Mouse (Mus musculus): ENCODE results near the gene Unc45a. TPM values are rescaled to one million over a fixed set of nuclear protein-coding genes. Genes with fewer than 3 reads are reported as not detected.

Unc45a gene
- total and polyA plus RNA-seq, 3 experiments = 7.9 to 21.8 (median 16.8) TPM

GRCm38 (mm10) chr7:80298754-80299153 lies 42.1 kb downstream of the Unc45a start:
- H3K27ac ChIP-seq (ENCODE audit: insufficient read depth, low read depth) = no peak overlapping the region
- DNase-seq (ENCODE audit: extremely low read depth) = peak; percentile 23
- dilution Hi-C loops (cut with MboI; ENCODE audit: extremely low pct_ligation_motif_present, extremely low pct_unique_long_range_greater_than_20kb, low sequenced_read_pairs) (no loop called here), in situ Hi-C loops (cut with MboI; ENCODE audit: low pct_ligation_motif_present, low pct_unique_long_range_greater_than_20kb, low sequenced_read_pairs) (no loop called here)
- H3K79me2 ChIP-seq (replicated peaks; ENCODE audit: control insufficient read depth, extremely low read depth, insufficient read depth, poor library complexity, severe bottlenecking) = peaks cover 82% of the 10 kb centered on the region
- 0 out of 2 replicates have a peak overlapping the region, but pooled peaks have one; percentile 25 for H3K9ac ChIP-seq (ENCODE audit: insufficient read depth, low read depth)
- H3K4me2 ChIP-seq (ENCODE audit: insufficient read depth, low read depth, poor library complexity, severe bottlenecking) = peak overlapping the region; percentile 73
- H3K36me3 ChIP-seq (replicated peaks in 1 of 2; ENCODE audit: control insufficient read depth in 1 of 2, insufficient read depth in 1 of 2, low read length in 1 of 2) = peaks cover 29 to 60% of the 10 kb centered on the region in 2 experiments
- TF ChIP-seq BHLHE40 (IDR thresholded peaks at IDR 0.05; ENCODE audit: low read depth, low read length) (peak; percentile 16; the same call in 1 of the 2 replicates), JUND (conservative IDR thresholded peaks at IDR 0.05; ENCODE audit: low read depth, low read length) (0 out of 2 replicates have a peak, but pooled peaks have one; percentile 17), CHD2 (IDR thresholded peaks at IDR 0.05; ENCODE audit: low read length) (no peak), MAX (IDR thresholded peaks at IDR 0.05; ENCODE audit: low read length) (no peak), MEF2A (IDR thresholded peaks at IDR 0.05; ENCODE audit: borderline replicate concordance, low read depth, low read length) (peak; percentile 55; the same call in 1 of the 2 replicates), JUN (IDR thresholded peaks at IDR 0.05; ENCODE audit: insufficient read depth, low read depth, low read length) (peak; percentile 19)
- peaks cover 14 to 46% of the 10 kb centered on the region in 2 experiments for H3K4me1 ChIP-seq (ENCODE audit: control insufficient read depth in 1 of 2, insufficient read depth in 2 of 2)
- no peaks in the 10 kb centered on the region for H3K9me3 ChIP-seq (replicated peaks; ENCODE audit: low read length)
- no peaks in the 10 kb centered on the region for H3K27me3 ChIP-seq (replicated peaks)
- no peak overlapping the region for H3K4me3 ChIP-seq (replicated peaks in 1 of 3; ENCODE audit: low read depth in 2 of 3, low read length in 2 of 3, poor library complexity in 1 of 3)

GRCm38 (mm10) chr7:80297041-80297440 lies 43.8 kb downstream of the Unc45a start:
- TF ChIP-seq MYC (IDR thresholded peaks at IDR 0.05; ENCODE audit: low read depth, low read length) (no peak), MAX (IDR thresholded peaks at IDR 0.05; ENCODE audit: low read length) (no peak), KAT2A (IDR thresholded peaks at IDR 0.05; ENCODE audit: insufficient replicate concordance, low read length) (no peak), CHD1 (IDR thresholded peaks at IDR 0.05; ENCODE audit: low read depth, low read length) (no peak), UBTF (IDR thresholded peaks at IDR 0.05; ENCODE audit: low read depth, low read length) (no peak), ZMIZ1 (IDR thresholded peaks at IDR 0.05; ENCODE audit: low read depth, low read length) (no peak), TBP (conservative IDR thresholded peaks at IDR 0.05; ENCODE audit: low read depth, low read length) (no peak)
- Histone ChIP-seq H3K36me3 (replicated peaks in 1 of 2; ENCODE audit: control insufficient read depth in 1 of 2, insufficient read depth in 1 of 2, low read length in 1 of 2) (peaks cover 17 to 50% of the 10 kb centered on the region in 2 experiments), H3K4me1 (ENCODE audit: control insufficient read depth in 1 of 2, insufficient read depth in 2 of 2) (peaks cover 14 to 47% of the 10 kb centered on the region in 2 experiments)

GRCm38 (mm10) chr7:80296462-80296861 lies 44.3 kb downstream of the Unc45a start:
- peak overlapping the region; percentile 84 for H3K4me2 ChIP-seq (ENCODE audit: insufficient read depth, low read depth, poor library complexity, severe bottlenecking)
- TF ChIP-seq RAD21 (IDR thresholded peaks at IDR 0.05; ENCODE audit: low read depth, low read length) = no peak
- TF ChIP-seq UBTF (IDR thresholded peaks at IDR 0.05; ENCODE audit: low read depth, low read length) = no peak
- TF ChIP-seq RCOR1 (conservative IDR thresholded peaks at IDR 0.05; ENCODE audit: low read depth, low read length) = no peak
- no peak for TF ChIP-seq NRF1 (IDR thresholded peaks at IDR 0.05; ENCODE audit: low read depth, low read length)
- TF ChIP-seq ZNF384 (IDR thresholded peaks at IDR 0.05; ENCODE audit: low read depth, low read length) = no peak
- no peak for TF ChIP-seq TBP (conservative IDR thresholded peaks at IDR 0.05; ENCODE audit: low read depth, low read length)
- H3K27me3 ChIP-seq (replicated peaks) = no peaks in the 10 kb centered on the region
- peaks cover 14 to 47% of the 10 kb centered on the region in 2 experiments for H3K4me1 ChIP-seq (ENCODE audit: control insufficient read depth in 1 of 2, insufficient read depth in 2 of 2)
- in situ Hi-C loops (cut with MboI; ENCODE audit: low pct_ligation_motif_present, low pct_unique_long_range_greater_than_20kb, low sequenced_read_pairs) (no loop called here), dilution Hi-C loops (cut with MboI; ENCODE audit: extremely low pct_ligation_motif_present, extremely low pct_unique_long_range_greater_than_20kb, low sequenced_read_pairs) (no loop called here)
- H3K9me3 ChIP-seq (replicated peaks; ENCODE audit: low read length) = no peaks in the 10 kb centered on the region
- H3K79me2 ChIP-seq (replicated peaks; ENCODE audit: control insufficient read depth, extremely low read depth, insufficient read depth, poor library complexity, severe bottlenecking) = peaks cover 68% of the 10 kb centered on the region
- no peak overlapping the region for H3K4me3 ChIP-seq (replicated peaks in 1 of 3; ENCODE audit: low read depth in 2 of 3, low read length in 2 of 3, poor library complexity in 1 of 3)
- no peak for DNase-seq (ENCODE audit: extremely low read depth)
- 0 out of 2 replicates have a peak overlapping the region, but pooled peaks have one; percentile 51 for H3K9ac ChIP-seq (ENCODE audit: insufficient read depth, low read depth)
- no peak overlapping the region for H3K27ac ChIP-seq (ENCODE audit: insufficient read depth, low read depth)
- H3K36me3 ChIP-seq (replicated peaks in 1 of 2; ENCODE audit: control insufficient read depth in 1 of 2, insufficient read depth in 1 of 2, low read length in 1 of 2) = peaks cover 11 to 46% of the 10 kb centered on the region in 2 experiments

More at GRCm38 (mm10) chr7:80297041-80297440, 43.8 kb downstream of the Unc45a start:
- H3K27ac ChIP-seq (ENCODE audit: insufficient read depth, low read depth) = peak overlapping the region; percentile 18; the same call in 1 of the 2 replicates
- in situ Hi-C loops (cut with MboI; ENCODE audit: low pct_ligation_motif_present, low pct_unique_long_range_greater_than_20kb, low sequenced_read_pairs) = no loop called here
- H3K9me3 ChIP-seq (replicated peaks; ENCODE audit: low read length) = no peaks in the 10 kb centered on the region
- DNase-seq (ENCODE audit: extremely low read depth) = no peak
- no peaks in the 10 kb centered on the region for H3K27me3 ChIP-seq (replicated peaks)
- dilution Hi-C loops (cut with MboI; ENCODE audit: extremely low pct_ligation_motif_present, extremely low pct_unique_long_range_greater_than_20kb, low sequenced_read_pairs) = no loop called here
- peak overlapping the region; percentile 84 for H3K4me2 ChIP-seq (ENCODE audit: insufficient read depth, low read depth, poor library complexity, severe bottlenecking)
- no peak overlapping the region for H3K4me3 ChIP-seq (replicated peaks in 1 of 3; ENCODE audit: low read depth in 2 of 3, low read length in 2 of 3, poor library complexity in 1 of 3)
- peak overlapping the region; percentile 45; the same call in 1 of the 2 replicates for H3K9ac ChIP-seq (ENCODE audit: insufficient read depth, low read depth)
- peaks cover 72% of the 10 kb centered on the region for H3K79me2 ChIP-seq (replicated peaks; ENCODE audit: control insufficient read depth, extremely low read depth, insufficient read depth, poor library complexity, severe bottlenecking)
